Mouse (Mus musculus) mesoderm, embryonic 11.5 days (tissue): ENCODE measurements around the gene D230025D16Rik.
"Not testable (repeated sequence)": the region's sequence is repeated elsewhere in the genome, so short reads cannot be mapped to it uniquely, and the experiment has no call there.

Experiments
- DNase-seq: peaks from one replicate; pipeline ENCODE4 v3.0.0-alpha.2; 2012; ENCODE audit warnings: low read depth, low spot score

The D230025D16Rik gene

DNA sequence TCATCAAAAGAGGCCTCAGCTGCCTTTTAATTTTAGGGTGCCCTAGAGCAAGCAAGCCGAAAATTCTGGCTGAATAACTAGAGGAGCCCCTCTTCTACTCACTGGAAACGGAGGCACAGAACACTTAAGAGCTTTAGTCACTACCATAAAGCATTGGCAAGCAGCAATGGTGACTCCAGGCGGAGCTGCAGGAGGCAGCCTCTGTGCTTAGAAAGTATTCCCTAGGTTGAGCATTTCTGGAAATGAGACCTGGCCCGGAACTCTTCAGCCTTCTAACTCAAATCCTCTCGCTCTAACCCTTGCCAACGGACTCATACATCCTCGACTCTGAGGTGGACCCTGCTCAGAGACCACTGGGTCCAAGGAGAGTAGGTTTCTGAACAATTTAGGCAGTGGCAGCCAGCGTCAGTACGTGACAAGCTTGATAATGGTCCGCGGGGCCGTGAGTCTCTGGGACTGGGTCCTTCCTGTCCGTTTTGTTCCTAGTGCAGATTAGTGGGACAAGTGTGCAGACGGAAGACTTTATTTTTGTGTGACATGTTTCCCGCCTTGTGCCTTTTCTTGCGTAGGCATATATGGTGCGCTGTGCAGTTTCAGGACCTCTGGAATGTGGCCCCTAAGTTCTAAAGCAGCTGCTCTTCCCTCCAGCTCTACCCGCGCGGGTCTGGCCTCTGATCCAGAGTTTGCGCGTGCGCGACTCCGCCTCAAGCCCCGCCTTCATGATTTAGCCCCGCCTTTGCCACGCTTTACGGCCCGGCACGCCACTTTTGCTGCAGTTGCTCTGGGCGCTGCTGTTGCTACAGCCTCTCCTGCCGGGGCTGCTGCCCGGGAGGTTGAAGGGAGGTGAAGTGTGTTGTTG lies at the start of gene D230025D16Rik:
Gene D230025D16Rik, plus strand, starts transcription at position 733 of the 859 bp plus-strand sequence.
- peak; percentile 96 for DNase-seq

DNA sequence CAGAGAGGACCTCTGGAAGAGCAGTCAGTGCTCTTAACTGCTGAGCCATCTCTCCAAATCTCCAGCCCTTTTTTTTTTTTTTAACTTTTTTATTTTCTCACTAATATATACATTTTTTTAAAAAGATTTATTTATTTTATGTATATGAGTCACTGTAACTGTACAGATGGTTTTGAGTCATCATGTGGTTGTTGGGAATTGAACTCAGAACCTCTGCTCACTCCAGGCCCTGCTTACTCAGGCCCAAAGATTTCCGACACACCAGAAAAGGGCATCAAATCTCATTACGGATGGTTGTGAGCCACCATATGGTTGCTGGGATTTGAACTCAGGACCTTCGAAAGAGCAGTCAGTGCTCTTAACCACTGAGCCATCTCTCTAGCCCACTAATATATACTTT lies 49.7 kb upstream of the D230025D16Rik start:
- DNase-seq, result not testable (repeated sequence)

DNA sequence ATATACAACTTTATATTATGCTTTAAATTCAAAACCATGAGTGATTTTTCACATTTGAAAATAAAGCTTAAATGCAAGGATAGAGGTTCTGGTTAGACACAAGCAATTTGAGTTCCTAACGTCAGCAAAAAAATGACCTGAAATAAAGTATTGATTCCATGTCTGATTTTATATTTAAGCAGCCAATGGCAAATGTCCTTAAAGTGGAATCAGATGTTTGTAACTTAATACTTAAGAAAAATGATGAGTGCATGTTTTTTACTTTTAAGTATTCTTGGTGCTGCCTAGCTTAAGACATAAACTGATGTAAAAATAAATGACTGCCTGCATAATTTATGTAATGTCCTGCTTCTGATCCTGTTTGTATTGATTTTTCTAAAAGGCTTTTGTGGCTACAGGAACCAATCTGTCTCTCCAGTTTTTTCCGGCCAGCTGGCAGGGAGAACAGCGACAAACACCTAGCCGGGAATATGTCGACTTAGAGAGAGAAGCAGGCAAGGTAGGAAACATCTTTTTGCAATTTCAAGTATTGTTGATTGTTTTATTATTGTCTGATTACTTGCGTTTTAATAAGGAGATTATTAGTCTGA lies 46.6 kb upstream of the D230025D16Rik start:
- DNase-seq, result no peak

GRCm38 (mm10) chr8:105182201-105182600 lies 42.7 kb upstream of the D230025D16Rik start:
- DNase-seq, result no peak

GRCm38 (mm10) chr8:105186467-105187005 lies 38.4 kb upstream of the D230025D16Rik start:
- no peak for DNase-seq

GRCm38 (mm10) chr8:105192182-105192581 lies 32.8 kb upstream of the D230025D16Rik start:
- no peak for DNase-seq

DNA sequence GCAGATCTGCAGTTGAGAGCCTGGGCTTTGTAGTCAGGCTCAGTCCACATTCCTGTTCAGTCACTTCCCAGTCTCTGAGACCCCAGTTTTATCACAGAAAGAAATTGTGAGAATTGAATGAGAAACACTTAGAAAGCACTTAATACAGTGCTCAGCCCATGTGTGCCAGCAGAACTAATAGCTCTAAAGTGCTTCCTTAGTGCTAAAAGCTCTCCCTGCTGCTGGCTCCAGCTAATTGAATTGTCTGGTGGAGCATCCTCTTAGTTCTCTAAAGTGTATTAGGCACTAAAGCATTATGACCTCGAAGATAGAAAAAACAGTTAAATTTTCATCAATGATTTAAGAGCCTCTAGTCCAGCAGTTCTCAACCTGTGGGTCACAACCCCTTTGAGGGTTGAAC lies 19.2 kb upstream of the D230025D16Rik start:
- no peak for DNase-seq

GRCm38 (mm10) chr8:105206766-105207275 lies 18.1 kb upstream of the D230025D16Rik start:
- no peak for DNase-seq

- no peak for DNase-seq
These were observed 17.2 kb upstream of the D230025D16Rik start for GRCm38 (mm10) chr8:105207675-105208273.

- DNase-seq, result no peak
These were observed 15.5 kb upstream of the D230025D16Rik start for GRCm38 (mm10) chr8:105209153-105210110.

DNA sequence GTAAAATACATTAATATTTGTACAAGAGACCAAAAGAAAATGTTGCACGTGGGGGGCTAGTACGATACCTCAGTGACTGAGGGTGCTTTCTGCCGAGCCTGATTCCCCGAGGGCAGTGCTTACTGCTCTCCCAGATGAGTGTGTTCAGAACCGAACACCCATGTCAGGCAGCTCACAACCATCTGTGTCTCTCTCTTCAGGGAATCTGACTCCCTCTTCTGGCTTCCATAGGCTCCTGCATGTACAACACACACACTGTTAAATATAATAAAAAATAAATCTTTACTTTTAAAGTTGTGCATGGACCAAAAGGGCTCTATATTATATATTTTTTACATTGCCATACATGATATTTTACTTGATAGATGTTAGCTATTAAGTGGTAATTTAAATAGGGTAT lies 10.8 kb upstream of the D230025D16Rik start:
- DNase-seq, result no peak

GRCm38 (mm10) chr8:105217926-105218522 lies 6.9 kb upstream of the D230025D16Rik start:
- DNase-seq, result peak; percentile 63

DNA sequence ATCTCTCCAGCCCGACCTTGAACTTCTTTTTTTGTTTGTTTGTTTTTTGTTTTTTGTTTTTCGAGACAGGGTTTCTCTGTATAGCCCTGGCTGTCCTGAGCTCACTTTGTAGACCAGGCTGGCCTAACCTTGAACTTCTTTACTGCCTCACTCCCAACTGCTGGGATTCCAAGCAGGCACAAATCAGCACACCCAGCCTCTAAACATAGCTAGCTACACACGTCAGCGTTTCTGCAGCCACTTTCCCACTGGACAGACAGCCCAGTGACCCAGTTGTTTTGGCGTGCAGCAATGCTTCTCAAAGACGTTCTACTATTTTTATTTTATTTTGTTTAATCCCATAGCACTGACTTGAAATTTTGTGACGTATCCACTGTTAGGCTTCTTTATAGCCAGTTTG lies 1.1 kb upstream of the D230025D16Rik start:
- DNase-seq, result no peak

DNA sequence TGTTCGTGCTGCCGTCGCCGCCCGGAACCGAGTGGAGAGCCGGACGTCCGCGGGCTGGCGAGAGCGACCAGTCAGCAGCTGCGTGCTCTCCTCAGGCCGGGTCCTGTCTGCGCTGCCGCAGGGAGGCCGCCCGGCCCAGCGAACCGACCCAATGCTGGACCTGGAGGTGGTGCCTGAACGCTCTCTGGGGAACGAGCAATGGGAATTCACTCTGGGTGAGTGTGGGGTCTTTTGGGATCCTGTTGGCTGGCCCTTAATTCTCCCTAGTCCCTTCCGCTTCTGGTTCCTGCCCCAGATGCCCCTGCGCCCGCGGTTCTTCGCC lies 288 bp downstream of the D230025D16Rik start:
- DNase-seq, result no peak

DNA sequence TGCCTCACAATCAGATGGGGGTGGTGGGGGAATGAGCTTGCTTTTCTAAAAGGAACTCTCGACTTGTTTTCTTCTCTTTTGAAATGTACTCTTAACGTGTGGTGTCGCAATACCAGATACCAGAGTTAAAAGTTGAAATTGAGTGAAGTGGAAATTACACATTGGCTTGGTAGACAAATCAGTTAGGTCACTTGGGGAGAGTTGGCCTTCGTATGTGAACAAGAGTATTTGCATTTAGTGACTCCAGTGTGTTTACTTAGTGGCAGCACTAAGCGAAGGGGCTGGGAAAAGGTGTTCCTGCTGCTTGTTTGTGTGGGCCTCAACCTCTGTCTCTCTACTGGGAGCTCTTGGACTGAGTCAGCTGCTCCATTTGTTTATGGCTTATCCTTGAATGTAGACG lies 972 bp downstream of the D230025D16Rik start:
- DNase-seq, result no peak

GRCm38 (mm10) chr8:105231503-105232320 lies 6.8 kb downstream of the D230025D16Rik start:
- no peak for DNase-seq

DNA sequence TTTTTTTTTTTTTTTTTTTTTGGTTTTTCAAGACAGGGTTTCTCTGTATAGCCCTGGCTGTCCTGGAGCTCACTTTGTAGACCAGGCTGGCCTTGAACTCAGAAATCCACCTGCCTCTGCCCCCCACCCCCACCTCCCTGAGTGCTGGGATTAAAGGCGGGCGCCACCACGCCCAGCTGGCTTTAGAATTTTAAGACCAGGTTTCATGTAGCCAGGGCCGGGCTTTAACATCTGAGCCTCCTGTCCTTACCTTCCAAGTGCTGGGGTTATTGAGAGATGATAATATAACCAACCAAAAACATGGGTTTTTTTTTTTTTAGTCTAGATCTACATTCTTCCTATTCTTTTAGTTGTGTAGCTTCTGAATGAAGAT lies 7.4 kb downstream of the D230025D16Rik start:
- not testable (repeated sequence) for DNase-seq

GRCm38 (mm10) chr8:105233126-105233935 lies 8.4 kb downstream of the D230025D16Rik start:
- no peak for DNase-seq

- DNase-seq, result no peak
These were observed 10.3 kb downstream of the D230025D16Rik start for GRCm38 (mm10) chr8:105235206-105235605.
